Mouse (Mus musculus) cerebellum, adult (tissue): ENCODE measurements around the gene Ralgds.
"Not testable (repeated sequence)": the region's sequence is repeated elsewhere in the genome, so short reads cannot be mapped to it uniquely, and the experiment has no call there.

Experiments used
- ATAC-seq: cut with Nextera tagmentation; 2 replicates; pipeline ENCODE4 v1.9.2; 2017; ENCODE audit warnings: mild to moderate bottlenecking, moderate library complexity, mixed read lengths; ENCODE audit not compliant: insufficient number of reproducible peaks, low FRiP score, low TSS enrichment

Ralgds gene

DNA sequence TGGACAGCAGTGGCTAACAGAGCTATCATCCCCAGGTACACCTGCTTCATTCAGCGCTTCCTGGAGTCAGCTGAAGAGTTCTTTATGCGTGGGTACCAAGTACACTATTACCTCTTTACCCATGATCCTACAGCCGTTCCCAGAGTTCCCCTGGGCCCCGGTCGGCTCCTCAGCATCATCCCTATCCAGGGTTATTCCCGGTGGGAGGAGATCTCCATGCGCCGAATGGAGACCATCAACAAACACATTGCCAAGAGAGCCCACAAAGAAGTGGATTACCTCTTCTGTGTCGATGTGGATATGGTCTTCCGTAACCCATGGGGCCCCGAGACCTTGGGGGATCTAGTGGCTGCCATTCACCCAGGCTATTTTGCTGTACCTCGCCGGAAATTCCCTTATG lies 8.2 kb upstream of the Ralgds start:
- ATAC-seq, result no peak

- no peak for ATAC-seq
Observed at GRCm38 (mm10) chr2:28505795-28506194, 7.1 kb upstream of the Ralgds start, which contains the start of gene Gm10134. Gene Gm10134 (plus strand): TSS chr2:28506095.

GRCm38 (mm10) chr2:28506291-28506690 lies 6.6 kb upstream of the Ralgds start:
- ATAC-seq, result no peak

DNA sequence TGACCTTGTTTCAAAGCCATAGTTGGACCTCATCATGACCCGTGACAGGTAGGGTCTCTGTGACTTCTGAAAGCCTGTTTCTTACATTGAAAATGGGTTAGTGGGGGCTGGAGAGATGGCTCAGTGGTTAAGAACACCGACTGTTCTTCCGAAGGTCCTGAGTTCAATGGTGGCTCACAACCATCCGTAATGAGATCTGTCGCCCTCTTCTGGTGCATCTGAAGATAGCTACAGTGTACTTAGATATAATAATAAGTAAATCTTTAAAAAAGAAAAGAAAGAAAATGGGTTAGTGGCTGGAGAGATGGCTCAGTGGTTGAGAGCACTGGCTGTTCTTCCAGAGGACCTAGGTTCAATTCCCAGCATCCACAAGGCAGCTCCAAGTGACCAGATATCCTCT lies 1.3 kb upstream of the Ralgds start:
- ATAC-seq, result not testable (repeated sequence)

DNA sequence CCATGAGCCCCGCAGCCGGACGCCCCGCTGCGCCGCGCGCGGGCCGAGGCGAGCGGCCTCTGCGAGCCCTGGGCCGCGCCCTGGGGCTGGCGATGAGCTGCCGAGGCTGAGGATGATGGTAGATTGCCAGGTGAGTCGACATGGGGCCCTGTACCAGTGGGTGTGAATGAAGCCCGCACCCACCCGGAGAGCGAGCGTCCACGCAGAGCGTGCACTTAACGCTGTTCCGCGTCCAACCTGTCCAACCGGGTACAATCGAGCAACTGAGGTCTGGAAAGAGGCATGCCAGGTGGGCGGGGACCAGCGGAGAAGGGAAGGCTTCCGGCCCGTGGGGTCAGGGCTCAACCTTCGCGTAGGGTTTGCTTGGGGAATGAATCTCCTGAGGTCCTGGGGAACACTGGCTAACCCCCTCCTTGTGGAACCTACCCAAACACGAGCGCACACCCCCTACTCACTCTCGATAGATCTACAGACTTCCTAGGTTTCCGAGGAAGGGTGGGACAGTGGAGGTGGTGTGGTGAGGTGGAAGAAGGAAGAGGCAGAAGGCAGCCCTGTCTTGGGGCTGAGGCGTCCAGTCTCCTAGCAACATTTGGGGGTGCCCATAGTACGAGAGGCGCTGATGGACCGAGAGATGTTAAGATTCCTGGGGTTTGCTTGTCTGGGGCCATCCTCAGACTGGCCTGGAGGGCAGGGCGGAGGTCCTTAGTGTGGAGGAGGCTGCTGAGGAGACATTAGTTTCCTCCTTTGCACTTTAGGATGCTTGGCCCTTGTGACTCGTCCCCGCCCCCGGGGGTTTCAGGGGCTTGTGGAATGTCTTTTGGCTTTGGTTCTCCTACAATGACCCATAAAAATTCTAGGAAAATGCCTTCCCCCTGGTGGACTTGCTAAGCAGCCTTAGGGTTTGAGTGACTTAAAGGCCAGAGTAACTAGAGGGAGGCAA lies 776 bp downstream of the Ralgds start:
- ATAC-seq, result peak; percentile 13; the same call in 1 of the 2 replicates

GRCm38 (mm10) chr2:28514489-28514888 lies 1.6 kb downstream of the Ralgds start:
- ATAC-seq, result no peak

DNA sequence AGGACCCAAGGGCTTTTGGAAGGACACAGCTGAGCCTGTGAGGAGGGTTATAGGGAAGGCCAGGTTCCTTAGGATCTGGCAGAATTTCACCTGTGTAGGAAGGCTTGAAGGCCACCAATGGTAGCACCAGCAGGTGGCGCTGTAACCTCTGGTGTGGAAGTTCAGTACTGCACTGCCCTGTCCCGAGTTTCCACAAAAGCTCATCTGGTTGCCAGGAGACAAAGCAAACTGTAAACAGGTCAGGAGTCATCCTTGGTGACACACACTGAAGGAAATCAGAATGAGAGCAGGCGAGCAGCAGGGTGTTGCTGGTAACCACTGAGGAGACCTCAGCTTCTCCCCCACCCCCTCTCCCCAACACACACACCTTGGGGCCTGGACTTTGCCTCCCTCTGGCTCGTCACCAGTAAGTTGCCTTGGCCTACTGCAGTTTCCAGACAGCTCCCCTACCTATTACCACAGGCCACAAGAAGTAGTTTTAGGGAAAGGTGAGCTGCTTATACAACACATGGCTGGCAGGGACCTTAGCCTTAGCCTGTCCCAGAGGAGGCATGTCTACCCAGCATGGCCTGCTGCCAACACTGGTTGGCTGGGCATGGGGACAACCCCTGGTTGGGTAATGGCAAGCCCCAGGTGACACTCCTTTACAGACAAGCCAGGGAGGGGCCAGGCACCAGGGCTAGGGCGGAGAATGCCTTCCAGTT lies 4.4 kb downstream of the Ralgds start:
- ATAC-seq, result no peak

DNA sequence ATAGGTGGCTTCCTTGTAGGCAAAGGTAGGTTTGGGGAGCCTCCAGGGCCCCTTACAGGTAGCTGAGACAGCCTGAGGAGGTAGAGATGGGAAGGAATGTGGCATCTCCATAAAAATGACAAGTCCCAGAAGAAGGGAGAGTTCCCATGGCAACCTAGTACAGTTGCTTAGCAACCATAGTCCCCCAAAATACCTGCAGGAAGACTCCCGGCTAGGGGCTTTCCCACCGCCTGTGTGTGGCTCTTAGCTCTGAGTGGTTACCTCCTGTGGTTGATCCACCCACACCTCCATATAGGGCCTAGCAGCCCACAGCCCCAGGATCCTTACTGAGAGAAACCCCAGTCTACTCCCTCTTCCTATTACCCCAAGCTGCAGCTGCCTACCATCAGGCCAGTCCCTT lies 5.3 kb downstream of the Ralgds start:
- ATAC-seq, result no peak

- ATAC-seq, result peak; percentile 45; the same call in 1 of the 2 replicates
Observed at GRCm38 (mm10) chr2:28520581-28520980, 7.7 kb downstream of the Ralgds start.

GRCm38 (mm10) chr2:28521571-28522151 lies 8.7 kb downstream of the Ralgds start:
- no peak for ATAC-seq

DNA sequence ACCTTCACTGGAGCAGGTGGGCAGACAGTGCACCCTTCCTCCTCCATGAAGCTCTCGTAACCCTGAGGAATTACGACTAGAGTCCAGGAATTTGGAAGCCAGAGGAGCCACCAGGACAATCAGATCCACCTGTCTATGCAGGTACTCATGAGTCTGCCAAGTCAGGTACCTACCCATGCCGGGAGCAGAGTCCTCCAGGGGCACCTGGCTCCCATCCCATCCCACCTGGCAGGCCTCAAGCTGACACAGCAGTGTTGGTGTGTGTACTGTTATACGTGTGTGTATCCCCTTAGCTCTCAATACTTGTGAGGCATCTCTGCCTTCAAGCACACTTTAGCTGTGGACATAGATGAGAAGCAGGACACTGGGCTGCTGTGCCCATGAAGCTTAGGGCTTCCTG lies 9.2 kb downstream of the Ralgds start:
- ATAC-seq, result no peak

DNA sequence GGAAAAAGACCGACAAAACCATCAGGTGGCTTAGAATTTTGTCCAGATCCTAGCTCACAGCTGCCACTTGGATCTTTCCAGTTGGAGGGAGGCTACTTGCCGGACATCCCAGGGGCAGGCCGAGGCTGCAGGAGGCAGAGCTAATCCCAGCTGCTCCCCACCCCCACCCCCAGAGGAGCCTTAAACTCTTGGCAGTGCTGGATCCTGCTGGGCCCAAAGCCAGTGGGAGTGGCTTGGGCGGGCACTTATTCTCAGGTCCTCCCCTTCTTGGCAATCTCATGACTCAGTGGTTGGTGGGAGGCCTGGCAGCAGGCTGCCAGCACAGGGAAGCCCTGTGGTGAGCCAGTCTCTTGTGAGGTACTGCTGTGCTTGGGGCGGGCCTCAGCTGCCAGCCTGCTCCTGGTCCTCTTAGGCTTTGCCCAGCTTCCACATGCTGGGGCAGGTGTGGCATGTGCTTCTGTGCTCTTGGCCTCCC lies 10.8 kb downstream of the Ralgds start:
- ATAC-seq, result no peak; the same call in 1 of the 2 replicates

DNA sequence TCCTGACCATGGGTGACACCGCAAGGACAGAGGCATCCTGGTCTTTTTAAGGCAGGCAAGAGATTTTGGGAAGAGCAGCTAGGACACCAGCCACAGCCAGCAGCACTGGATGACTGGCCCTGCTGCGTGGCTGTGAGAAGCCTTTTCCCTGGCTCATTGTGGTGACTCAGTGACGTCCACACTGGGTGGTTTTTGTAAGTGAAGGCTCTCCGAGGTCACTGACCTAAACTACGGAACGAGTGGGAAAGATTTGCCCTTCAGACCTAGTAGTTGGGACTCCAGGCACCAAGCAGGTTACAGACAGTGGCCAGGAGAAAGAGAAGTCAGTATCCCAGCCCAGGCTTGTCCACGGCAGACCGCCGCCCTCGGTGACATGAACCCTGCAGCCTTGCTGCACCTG lies 11.5 kb downstream of the Ralgds start:
- no peak for ATAC-seq

DNA sequence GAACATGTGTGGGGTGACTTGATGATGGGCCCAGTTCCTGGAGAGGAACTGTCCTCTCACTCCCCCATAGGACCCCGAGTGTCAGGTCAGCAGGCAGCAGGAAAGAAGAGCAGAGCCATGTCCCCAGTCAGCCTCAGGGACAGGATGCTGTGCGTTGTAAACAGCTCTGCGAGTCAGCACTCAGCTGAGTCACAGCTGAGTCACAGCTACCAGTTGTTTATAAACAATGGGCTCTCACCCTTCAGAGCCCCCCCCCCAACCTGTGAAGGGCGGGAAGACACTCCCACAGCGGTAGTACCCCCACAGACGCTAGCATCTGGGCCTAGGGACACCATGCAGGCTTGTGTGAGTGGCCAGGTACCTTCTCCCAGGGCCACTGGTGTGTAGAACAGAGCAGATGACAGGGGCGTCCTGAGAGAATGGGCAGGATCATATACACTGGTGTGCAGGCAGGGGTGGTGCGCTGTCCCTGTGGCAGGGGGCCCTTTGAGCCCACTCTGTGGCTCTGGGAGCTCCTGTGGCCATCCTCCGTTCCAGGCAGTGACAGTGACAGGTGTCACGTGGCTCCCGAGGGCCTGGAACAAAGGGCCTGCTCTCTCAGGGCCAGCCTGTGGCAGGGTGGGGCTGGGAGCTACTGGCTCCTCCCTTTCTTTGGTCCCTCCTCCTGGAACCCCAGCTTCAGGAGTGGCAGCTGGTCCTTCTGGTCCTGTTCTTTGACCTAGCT lies 12.5 kb downstream of the Ralgds start:
- peak; percentile 54; the same call in 1 of the 2 replicates for ATAC-seq

- ATAC-seq, result no peak
Observed at GRCm38 (mm10) chr2:28525943-28526876, 13.3 kb downstream of the Ralgds start.

- ATAC-seq, result no peak
Observed at GRCm38 (mm10) chr2:28527436-28528353, 14.8 kb downstream of the Ralgds start.

GRCm38 (mm10) chr2:28528354-28528730 lies 15.4 kb downstream of the Ralgds start:
- ATAC-seq, result no peak

- ATAC-seq, result no peak
Observed at GRCm38 (mm10) chr2:28529856-28530255, 16.9 kb downstream of the Ralgds start.
